Mouse (Mus musculus) ES-Bruce4 (cell line): ENCODE results near the gene Efnb2.

ENCODE experiments used
- CTCF ChIP-seq: IDR thresholded peaks from one replicate; pipeline ENCODE4 v1.8.1; 2011; ENCODE audit warnings: low read depth, low read length
- POLR2A ChIP-seq: IDR thresholded peaks from one replicate; pipeline ENCODE4 v1.8.1; 2011; ENCODE audit warnings: low read length; ENCODE audit not compliant: insufficient read depth

GRCm38 (mm10) chr8:8602616-8603461 lies 58.2 kb downstream of the Efnb2 start:
- no peak for TF ChIP-seq POLR2A
- no peak for TF ChIP-seq CTCF
